Comparison of ENCODE assay signal across 10 mouse cellular contexts in the genomic region with DNA sequence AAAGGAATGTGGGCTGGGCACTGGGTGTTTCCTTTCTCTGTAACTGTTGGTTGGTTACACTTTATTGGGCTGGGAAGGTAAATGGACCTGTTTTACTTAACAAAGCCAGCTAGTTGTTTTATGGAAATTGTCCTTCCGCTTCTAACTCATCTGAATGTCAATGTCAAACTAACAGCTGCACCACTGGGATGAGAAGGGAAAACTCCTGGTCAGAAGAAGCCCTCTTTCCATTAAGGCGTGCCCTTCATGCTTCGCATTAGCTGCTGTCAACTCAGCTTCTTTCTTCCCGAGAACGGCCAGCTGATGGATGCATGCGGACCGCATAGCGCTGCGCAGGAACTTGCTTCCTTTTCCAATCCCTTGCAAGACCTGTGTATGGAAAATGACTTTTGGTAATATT.
DNase-seq lines count a peak whose midpoint lies in the region; ATAC-seq and TF ChIP-seq lines count a peak whose summit lies in the region.
"Had no signal": no experiment of that assay in that cellular context is flagged by ENCODE, and none has a peak within 500 bp of the region (broad histone marks: within the 10 kb centered on the region; RNA-seq: fewer than 3 reads in every experiment).

No protein-coding gene starts in this region.

- no peaks in the 10 kb centered on the region for H3K36me3 ChIP-seq in heart, postnatal 0 days (replicated peaks; ENCODE audit: control insufficient read depth, insufficient read depth, low read length)
- no peaks in the 10 kb centered on the region for H3K36me3 ChIP-seq in hindbrain, embryonic 16.5 days (ENCODE audit: control insufficient read depth, insufficient read depth, low read length)

- 0 out of 2 replicates have a peak overlapping the region, but pooled peaks have one; percentile 4 for H3K4me2 ChIP-seq in heart, postnatal 0 days (ENCODE audit: low read depth, low read length)
- H3K4me2 ChIP-seq in hindbrain, embryonic 16.5 days (ENCODE audit: low read length) = peak overlapping the region; percentile 45

- no peak overlapping the region for H3K9ac ChIP-seq in heart, postnatal 0 days (replicated peaks; ENCODE audit: low read depth, low read length)
- no peak overlapping the region; the same call in 1 of the 2 replicates for H3K9ac ChIP-seq in hindbrain, embryonic 16.5 days (ENCODE audit: low read depth, low read length)

- no peak for TF ChIP-seq EP300 in heart, postnatal 0 days (IDR thresholded peaks at IDR 0.05; ENCODE audit: low read depth)

- no peak for TF ChIP-seq CTCF in heart, postnatal 0 days (IDR thresholded peaks at IDR 0.05; ENCODE audit: low read depth)
- TF ChIP-seq CTCF in gastrocnemius, adult 2 months (IDR thresholded peaks at IDR 0.05) = no peak

- no peak overlapping the region for H3K27ac ChIP-seq in heart, postnatal 0 days (ENCODE audit: low read depth)
- H3K27ac ChIP-seq in hindbrain, embryonic 16.5 days (ENCODE audit: low read depth, low read length) = no peak overlapping the region
- H3K27ac ChIP-seq in gastrocnemius, adult 2 months = no peak overlapping the region

- DNase-seq in heart, postnatal 0 days (ENCODE audit: low spot score) = no peak
- no peak for DNase-seq in heart, postnatal 25 days (ENCODE audit: low spot score)
- DNase-seq in ZHBTc4 (ENCODE audit: low read depth, low spot score) = peak; percentile 95
- DNase-seq in neural tube, embryonic 10.5 days (ENCODE audit: extremely low spot score, low spot score) = peak; percentile 20
- DNase-seq in adrenal gland, postnatal 36 days = no peak
- no peak for DNase-seq in gastrocnemius, adult 2 months
- DNase-seq in kidney, adult 11 months = no peak
- DNase-seq: cerebellum, postnatal 14 days; kidney, postnatal 25 days had no signal

- no peaks in the 10 kb centered on the region for H3K9me3 ChIP-seq in heart, postnatal 0 days (replicated peaks; ENCODE audit: control insufficient read depth, low read length)
- H3K9me3 ChIP-seq in hindbrain, embryonic 16.5 days (ENCODE audit: control insufficient read depth, low read length) = no peaks in the 10 kb centered on the region

- intact Hi-C loops in heart, postnatal 25 days (cut with DNase I) = loop anchor here (10.0 kb wide), 2 partner anchors 851 to 1339 kb away; no protein-coding TSS in a partner anchor
- intact Hi-C loops in gastrocnemius, adult 2 months (cut with DNase I) = loop anchor here (10.0 kb wide), 1 partner anchor 679 kb away; no protein-coding TSS in a partner anchor

- 60% methylated on average over 9 of the region's 9 CpGs for WGBS in heart, postnatal 0 days
- 23% methylated on average over 9 of the region's 9 CpGs for WGBS in hindbrain, embryonic 16.5 days

- no peak for ATAC-seq in heart, postnatal 0 days (ENCODE audit: insufficient read depth, low read depth)
- ATAC-seq in hindbrain, embryonic 16.5 days = no peak

- no peaks in the 10 kb centered on the region; the same call in none of the 2 replicates for H3K4me1 ChIP-seq in heart, postnatal 0 days (ENCODE audit: control insufficient read depth, insufficient read depth)
- H3K4me1 ChIP-seq in hindbrain, embryonic 16.5 days (ENCODE audit: control insufficient read depth, insufficient read depth, low read depth, low read length) = no peaks in the 10 kb centered on the region

- no peak overlapping the region for H3K4me3 ChIP-seq in heart, postnatal 0 days (ENCODE audit: low read depth, low read length)
- H3K4me3 ChIP-seq in hindbrain, embryonic 16.5 days (ENCODE audit: low read length) = no peak overlapping the region; the same call in 1 of the 2 replicates
- no peak overlapping the region for H3K4me3 ChIP-seq in gastrocnemius, adult 2 months

- H3K27me3 ChIP-seq in heart, postnatal 0 days (ENCODE audit: control insufficient read depth, insufficient read depth, low read length) = no peaks in the 10 kb centered on the region
- H3K27me3 ChIP-seq in hindbrain, embryonic 16.5 days (replicated peaks; ENCODE audit: control insufficient read depth, insufficient read depth, low read length) = no peaks in the 10 kb centered on the region

Comparison
In these comparisons a context has a peak if more than half of its experiments do, and no peak if none do; other contexts are left out.
1. DNase-seq: peak in ZHBTc4 (single experiment) and neural tube, embryonic 10.5 days (single experiment); none in heart, postnatal 0 days (single experiment), heart, postnatal 25 days (single experiment), adrenal gland, postnatal 36 days (0 of 2), gastrocnemius, adult 2 months (single experiment) and kidney, adult 11 months (single experiment).